Mouse (Mus musculus): Measurements from ENCODE around the gene Adgrd1. TPM values are rescaled to one million over a fixed set of nuclear protein-coding genes. Genes with fewer than 3 reads are reported as not detected.

Gene Adgrd1
- polyA plus RNA-seq, 1 experiment, result 3.1 TPM

- Histone ChIP-seq H3K4me3 (ENCODE audit: insufficient read depth, low read length) (no peak overlapping the region), H3K4me1 (ENCODE audit: control insufficient read depth, insufficient read depth, low read length) (no peaks in the 10 kb centered on the region; the same call in 1 of the 2 replicates), H3K27ac (ENCODE audit: insufficient read depth, low read length) (no peak overlapping the region)
- no peak for TF ChIP-seq CTCF (IDR thresholded peaks at IDR 0.05; ENCODE audit: extremely low read depth, insufficient read depth, low read length)
- no peak for TF ChIP-seq POLR2A (IDR thresholded peaks at IDR 0.05; ENCODE audit: extremely low read depth, insufficient read depth, low read length)
Observed at GRCm38 (mm10) chr5:129180715-129181228, 84.2 kb downstream of the Adgrd1 start.

- no peak overlapping the region for H3K4me3 ChIP-seq (ENCODE audit: insufficient read depth, low read length)
- no peak for TF ChIP-seq POLR2A (IDR thresholded peaks at IDR 0.05; ENCODE audit: extremely low read depth, insufficient read depth, low read length)
- TF ChIP-seq CTCF (IDR thresholded peaks at IDR 0.05; ENCODE audit: extremely low read depth, insufficient read depth, low read length), result no peak
- H3K4me1 ChIP-seq (ENCODE audit: control insufficient read depth, insufficient read depth, low read length), result no peaks in the 10 kb centered on the region; the same call in 1 of the 2 replicates
- H3K27ac ChIP-seq (ENCODE audit: insufficient read depth, low read length), result no peak overlapping the region
Observed at GRCm38 (mm10) chr5:129181450-129181849, 84.9 kb downstream of the Adgrd1 start.

GRCm38 (mm10) chr5:129182554-129182953 is 86.0 kb downstream of the Adgrd1 start:
- TF ChIP-seq POLR2A (IDR thresholded peaks at IDR 0.05; ENCODE audit: extremely low read depth, insufficient read depth, low read length) (no peak), CTCF (IDR thresholded peaks at IDR 0.05; ENCODE audit: extremely low read depth, insufficient read depth, low read length) (no peak)
- H3K27ac ChIP-seq (ENCODE audit: insufficient read depth, low read length), result no peak overlapping the region
- no peak overlapping the region for H3K4me3 ChIP-seq (ENCODE audit: insufficient read depth, low read length)
- no peaks in the 10 kb centered on the region; the same call in 1 of the 2 replicates for H3K4me1 ChIP-seq (ENCODE audit: control insufficient read depth, insufficient read depth, low read length)

GRCm38 (mm10) chr5:129186260-129186659 is 89.7 kb downstream of the Adgrd1 start:
- Histone ChIP-seq H3K4me3 (ENCODE audit: insufficient read depth, low read length) (no peak overlapping the region), H3K4me1 (ENCODE audit: control insufficient read depth, insufficient read depth, low read length) (no peaks in the 10 kb centered on the region), H3K27ac (ENCODE audit: insufficient read depth, low read length) (no peak overlapping the region)
- TF ChIP-seq POLR2A (IDR thresholded peaks at IDR 0.05; ENCODE audit: extremely low read depth, insufficient read depth, low read length) (no peak), CTCF (IDR thresholded peaks at IDR 0.05; ENCODE audit: extremely low read depth, insufficient read depth, low read length) (peak; percentile 52)

GRCm38 (mm10) chr5:129186926-129187325 is 90.4 kb downstream of the Adgrd1 start:
- TF ChIP-seq POLR2A (IDR thresholded peaks at IDR 0.05; ENCODE audit: extremely low read depth, insufficient read depth, low read length) (no peak), CTCF (IDR thresholded peaks at IDR 0.05; ENCODE audit: extremely low read depth, insufficient read depth, low read length) (no peak)

GRCm38 (mm10) chr5:129189071-129189470 is 92.5 kb downstream of the Adgrd1 start:
- TF ChIP-seq CTCF (IDR thresholded peaks at IDR 0.05; ENCODE audit: extremely low read depth, insufficient read depth, low read length) (no peak), POLR2A (IDR thresholded peaks at IDR 0.05; ENCODE audit: extremely low read depth, insufficient read depth, low read length) (no peak)
- no peak overlapping the region for H3K4me3 ChIP-seq (ENCODE audit: insufficient read depth, low read length)
- H3K4me1 ChIP-seq (ENCODE audit: control insufficient read depth, insufficient read depth, low read length), result no peaks in the 10 kb centered on the region
- no peak overlapping the region for H3K27ac ChIP-seq (ENCODE audit: insufficient read depth, low read length)

More at GRCm38 (mm10) chr5:129186926-129187325, 90.4 kb downstream of the Adgrd1 start:
- H3K27ac ChIP-seq (ENCODE audit: insufficient read depth, low read length), result no peak overlapping the region
- no peak overlapping the region for H3K4me3 ChIP-seq (ENCODE audit: insufficient read depth, low read length)
- H3K4me1 ChIP-seq (ENCODE audit: control insufficient read depth, insufficient read depth, low read length), result no peaks in the 10 kb centered on the region

- Histone ChIP-seq H3K4me3 (ENCODE audit: insufficient read depth, low read length) (no peak overlapping the region), H3K27ac (ENCODE audit: insufficient read depth, low read length) (no peak overlapping the region), H3K4me1 (ENCODE audit: control insufficient read depth, insufficient read depth, low read length) (no peaks in the 10 kb centered on the region)
- no peak for TF ChIP-seq POLR2A (IDR thresholded peaks at IDR 0.05; ENCODE audit: extremely low read depth, insufficient read depth, low read length)
- no peak for TF ChIP-seq CTCF (IDR thresholded peaks at IDR 0.05; ENCODE audit: extremely low read depth, insufficient read depth, low read length)
Observed at GRCm38 (mm10) chr5:129190077-129190476, 93.5 kb downstream of the Adgrd1 start.

- Histone ChIP-seq H3K4me3 (ENCODE audit: insufficient read depth, low read length) (no peak overlapping the region), H3K4me1 (ENCODE audit: control insufficient read depth, insufficient read depth, low read length) (no peaks in the 10 kb centered on the region), H3K27ac (ENCODE audit: insufficient read depth, low read length) (no peak overlapping the region)
- TF ChIP-seq CTCF (IDR thresholded peaks at IDR 0.05; ENCODE audit: extremely low read depth, insufficient read depth, low read length) (no peak), POLR2A (IDR thresholded peaks at IDR 0.05; ENCODE audit: extremely low read depth, insufficient read depth, low read length) (no peak)
Observed at GRCm38 (mm10) chr5:129196501-129196900, 100.0 kb downstream of the Adgrd1 start.

- H3K27ac ChIP-seq (ENCODE audit: insufficient read depth, low read length), result no peak overlapping the region
- H3K4me3 ChIP-seq (ENCODE audit: insufficient read depth, low read length), result no peak overlapping the region
- no peaks in the 10 kb centered on the region for H3K4me1 ChIP-seq (ENCODE audit: control insufficient read depth, insufficient read depth, low read length)
- TF ChIP-seq CTCF (IDR thresholded peaks at IDR 0.05; ENCODE audit: extremely low read depth, insufficient read depth, low read length) (no peak), POLR2A (IDR thresholded peaks at IDR 0.05; ENCODE audit: extremely low read depth, insufficient read depth, low read length) (no peak)
Observed at GRCm38 (mm10) chr5:129196971-129197519, 100.5 kb downstream of the Adgrd1 start.

GRCm38 (mm10) chr5:129200132-129200531 is 103.6 kb downstream of the Adgrd1 start:
- Histone ChIP-seq H3K27ac (ENCODE audit: insufficient read depth, low read length) (no peak overlapping the region), H3K4me1 (ENCODE audit: control insufficient read depth, insufficient read depth, low read length) (no peaks in the 10 kb centered on the region), H3K4me3 (ENCODE audit: insufficient read depth, low read length) (no peak overlapping the region)
- TF ChIP-seq POLR2A (IDR thresholded peaks at IDR 0.05; ENCODE audit: extremely low read depth, insufficient read depth, low read length) (no peak), CTCF (IDR thresholded peaks at IDR 0.05; ENCODE audit: extremely low read depth, insufficient read depth, low read length) (no peak)
